Mouse (Mus musculus) lung, embryonic 16.5 days (tissue): ENCODE data around the gene Col5a2. TPM values are rescaled to one million over a fixed set of nuclear protein-coding genes. Genes with fewer than 3 reads are reported as not detected.
A peak's percentile ranks its signal among the peaks of the same experiment; 100 is the strongest.

Experiments
- ATAC-seq: fragments of 200-750 bp; cut with Nextera tagmentation; 2 replicates; pipeline ENCODE4 v1.8.0; 2017; ENCODE audit warnings: low read depth, mild to moderate bottlenecking, moderate library complexity
- H3K27ac ChIP-seq: fragments of 300-500 bp; sonication (generic); 2 replicates; pipeline ENCODE4 v1.5.1; 2014; ENCODE audit warnings: mild to moderate bottlenecking, control low read depth, low read length
- H3K27me3 ChIP-seq: fragments of 300-500 bp; sonication (generic); 2 replicates; pipeline ENCODE4 v1.6.1; 2014; ENCODE audit warnings: low read depth, low read length, mixed read lengths; ENCODE audit not compliant: control insufficient read depth, insufficient read depth
- H3K36me3 ChIP-seq: fragments of 300-500 bp; sonication (generic); 2 replicates; pipeline ENCODE4 v1.6.1; 2014; ENCODE audit warnings: low read length; ENCODE audit not compliant: control insufficient read depth, insufficient read depth
- H3K4me1 ChIP-seq: fragments of 300-500 bp; sonication (generic); replicated peaks from 2 replicates; pipeline ENCODE4 v1.6.1; 2014; ENCODE audit warnings: low read length, mixed read lengths; ENCODE audit not compliant: control insufficient read depth, insufficient read depth
- H3K4me2 ChIP-seq: fragments of 300-500 bp; sonication (generic); 2 replicates; pipeline ENCODE4 v1.6.1; 2014; ENCODE audit warnings: low read depth, low read length, control low read depth
- H3K4me3 ChIP-seq: fragments of 300-500 bp; sonication (generic); 2 replicates; pipeline ENCODE4 v1.5.1; 2014; ENCODE audit warnings: mild to moderate bottlenecking, low read length, control low read depth
- H3K9ac ChIP-seq: fragments of 300-500 bp; sonication (generic); 2 replicates; pipeline ENCODE4 v1.6.1; 2014; ENCODE audit warnings: low read length, control low read depth
- H3K9me3 ChIP-seq: fragments of 300-500 bp; sonication (generic); 2 replicates; pipeline ENCODE4 v1.6.1; 2016; ENCODE audit warnings: low read length; ENCODE audit not compliant: control insufficient read depth
- WGBS: fragments of 180-500 bp; shearing (Covaris S2); extraction: QIAGEN DNeasy Blood & Tissue Kit; methylation state at CpG from one replicate; pipeline ENCODE4 v1.1.7; 2014; 5-methylcytosine and 5-hydroxymethylcytosine counted together
- polyA plus RNA-seq: library from polyadenylated mRNA; unstranded; fragments of >200 nt; fragmentation: Nextera tagmentation; extraction: Ambion mirVana; gene quantifications from 2 replicates; pipeline ENCODE4 v1.2.1, GENCODE M21; 2015

Col5a2 gene
- polyA plus RNA-seq, 1 experiment from 2014 or later, result 83.7 TPM

DNA sequence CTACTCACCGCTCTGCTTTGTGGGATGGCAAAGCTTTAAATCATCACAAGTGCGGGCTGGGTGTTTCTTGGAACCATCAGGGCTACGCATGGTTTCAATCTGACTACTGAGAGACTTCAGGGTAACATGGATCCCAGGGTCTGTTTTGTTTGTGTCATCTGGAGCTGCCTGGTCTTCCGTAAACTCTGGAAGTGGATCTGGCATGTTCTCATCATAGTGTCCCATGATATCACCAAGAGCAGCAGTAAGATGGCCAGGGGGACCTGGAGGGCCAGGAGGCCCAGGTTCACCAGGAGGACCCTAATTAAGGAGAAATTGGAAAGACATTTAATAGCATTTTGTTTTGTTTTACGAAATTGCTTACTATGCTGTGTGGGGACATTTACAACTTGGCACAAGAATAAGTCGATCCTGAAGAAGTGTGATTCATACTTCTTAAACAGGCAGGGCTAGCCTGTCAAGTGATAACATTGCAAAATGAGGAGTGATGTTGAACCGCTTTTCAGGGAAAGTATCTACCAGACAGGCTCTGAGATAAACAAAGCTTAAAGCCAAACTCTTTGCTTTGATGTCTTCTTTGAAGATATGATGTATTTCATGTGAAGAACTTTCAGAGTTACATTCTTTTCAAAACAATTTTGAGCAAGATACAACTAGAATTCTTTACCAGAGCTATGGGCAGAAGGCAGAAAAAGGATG, 122.9 kb downstream of the Col5a2 start:
- Histone ChIP-seq H3K27me3 (no peaks in the 10 kb centered on the region), H3K9ac (no peak overlapping the region), H3K36me3 (peaks cover 3% of the 10 kb centered on the region; the same call in 1 of the 2 replicates), H3K4me3 (no peak overlapping the region), H3K4me1 (peaks cover 3% of the 10 kb centered on the region; the same call in 1 of the 2 replicates), H3K27ac (peak overlapping the region; percentile 80), H3K4me2 (no peak overlapping the region), H3K9me3 (no peaks in the 10 kb centered on the region)
- peak; percentile 97 for ATAC-seq
- 42% methylated on average over 7 of the region's 7 CpGs for WGBS

DNA sequence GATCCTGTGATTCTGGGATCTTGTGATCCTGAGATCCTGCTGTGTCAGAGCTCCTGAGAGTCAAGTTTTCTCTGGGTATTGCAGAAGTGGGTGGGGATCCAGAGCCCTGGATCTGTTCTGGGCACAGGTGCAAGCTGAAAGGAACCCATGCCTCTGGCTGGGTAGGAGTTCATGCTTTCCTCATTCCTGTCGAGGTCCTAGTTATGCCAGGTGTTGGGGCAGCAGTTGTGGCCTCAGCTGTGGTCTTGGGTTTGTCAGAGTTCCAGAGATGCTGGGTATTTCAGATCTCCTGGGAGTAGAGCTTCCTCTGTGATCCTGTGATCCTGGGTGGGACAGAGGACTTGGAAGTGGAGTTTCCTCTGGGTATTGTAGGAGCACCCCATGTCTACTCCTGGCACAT, 137.7 kb downstream of the Col5a2 start:
- no peak overlapping the region for H3K27ac ChIP-seq
- H3K4me1 ChIP-seq, result no peaks in the 10 kb centered on the region
- no peaks in the 10 kb centered on the region; the same call in 1 of the 2 replicates for H3K9me3 ChIP-seq
- 50% methylated on average over 1 of the region's 1 CpGs for WGBS
- H3K9ac ChIP-seq, result no peak overlapping the region
- no peaks in the 10 kb centered on the region for H3K27me3 ChIP-seq
- no peak overlapping the region for H3K4me2 ChIP-seq
- H3K4me3 ChIP-seq, result no peak overlapping the region
- H3K36me3 ChIP-seq, result peaks cover 5% of the 10 kb centered on the region
- ATAC-seq, result no peak

- no peaks in the 10 kb centered on the region for H3K9me3 ChIP-seq
- H3K27me3 ChIP-seq, result no peaks in the 10 kb centered on the region
- H3K4me2 ChIP-seq, result no peak overlapping the region
- no peak overlapping the region for H3K9ac ChIP-seq
- ATAC-seq, result no peak
- H3K36me3 ChIP-seq, result peaks cover 5% of the 10 kb centered on the region
- H3K4me1 ChIP-seq, result no peaks in the 10 kb centered on the region
- WGBS, result 92% methylated on average over 2 of the region's 2 CpGs
- H3K27ac ChIP-seq, result no peak overlapping the region
- no peak overlapping the region for H3K4me3 ChIP-seq
Measured at GRCm38 (mm10) chr1:45363274-45363673, 139.8 kb downstream of the Col5a2 start.

DNA sequence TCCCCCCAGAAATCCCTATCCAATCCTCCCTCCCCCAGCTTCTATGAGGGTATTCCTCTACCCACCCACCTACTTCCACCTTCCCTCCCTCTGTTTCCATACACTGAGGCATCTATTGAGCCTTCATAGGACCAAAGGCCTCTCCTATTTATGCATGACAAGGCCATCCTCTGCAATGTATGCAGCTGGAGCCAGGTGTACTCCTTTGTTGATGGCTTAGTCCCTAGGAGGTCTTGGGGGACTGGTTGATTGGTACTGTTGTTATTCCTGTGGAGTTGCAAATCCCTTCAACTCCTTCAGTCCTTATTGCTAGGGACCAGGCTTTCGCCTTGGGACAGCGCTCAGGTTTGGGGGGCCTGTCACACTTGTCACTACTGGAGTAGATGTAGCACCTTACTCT, 143.4 kb downstream of the Col5a2 start:
- ATAC-seq, result no peak
- Histone ChIP-seq H3K9me3 (no peaks in the 10 kb centered on the region), H3K27ac (no peak overlapping the region), H3K4me2 (no peak overlapping the region), H3K9ac (no peak overlapping the region), H3K4me3 (no peak overlapping the region), H3K27me3 (no peaks in the 10 kb centered on the region), H3K4me1 (no peaks in the 10 kb centered on the region), H3K36me3 (no peaks in the 10 kb centered on the region)
- WGBS, result 88% methylated on average over 2 of the region's 2 CpGs

GRCm38 (mm10) chr1:45359147-45359546, 143.9 kb downstream of the Col5a2 start:
- no peaks in the 10 kb centered on the region for H3K36me3 ChIP-seq
- no peak overlapping the region for H3K4me2 ChIP-seq
- no peaks in the 10 kb centered on the region for H3K27me3 ChIP-seq
- no peak overlapping the region for H3K4me3 ChIP-seq
- ATAC-seq, result no peak
- H3K27ac ChIP-seq, result no peak overlapping the region
- no peaks in the 10 kb centered on the region for H3K4me1 ChIP-seq
- 41% methylated on average over 2 of the region's 2 CpGs for WGBS
- no peak overlapping the region for H3K9ac ChIP-seq
- no peaks in the 10 kb centered on the region for H3K9me3 ChIP-seq

DNA sequence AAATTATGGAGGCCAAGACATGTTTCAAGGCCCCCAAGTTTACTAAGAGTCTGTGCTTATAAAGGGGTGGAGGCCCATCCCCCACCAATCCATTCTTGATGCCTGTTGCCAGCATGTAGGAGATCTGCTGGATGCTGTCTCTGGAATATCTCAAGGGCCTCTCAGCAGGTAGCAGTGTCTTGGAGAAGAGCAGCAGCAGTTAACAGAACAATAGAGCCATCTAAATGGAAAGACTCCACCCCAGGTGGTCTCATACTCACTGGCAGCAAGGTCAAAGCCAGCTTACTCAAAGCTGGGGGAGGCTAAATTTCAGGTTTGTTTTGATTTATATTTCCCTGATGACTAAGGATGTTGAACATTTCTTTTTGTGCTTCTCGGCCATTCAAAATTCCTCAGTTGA, 145.1 kb downstream of the Col5a2 start:
- no peak overlapping the region for H3K4me3 ChIP-seq
- ATAC-seq, result no peak
- no peaks in the 10 kb centered on the region for H3K27me3 ChIP-seq
- H3K4me1 ChIP-seq, result no peaks in the 10 kb centered on the region
- no peaks in the 10 kb centered on the region for H3K9me3 ChIP-seq
- 73% methylated on average over 1 of the region's 1 CpGs for WGBS
- no peak overlapping the region for H3K27ac ChIP-seq
- no peak overlapping the region for H3K4me2 ChIP-seq
- no peaks in the 10 kb centered on the region for H3K36me3 ChIP-seq
- no peak overlapping the region for H3K9ac ChIP-seq

DNA sequence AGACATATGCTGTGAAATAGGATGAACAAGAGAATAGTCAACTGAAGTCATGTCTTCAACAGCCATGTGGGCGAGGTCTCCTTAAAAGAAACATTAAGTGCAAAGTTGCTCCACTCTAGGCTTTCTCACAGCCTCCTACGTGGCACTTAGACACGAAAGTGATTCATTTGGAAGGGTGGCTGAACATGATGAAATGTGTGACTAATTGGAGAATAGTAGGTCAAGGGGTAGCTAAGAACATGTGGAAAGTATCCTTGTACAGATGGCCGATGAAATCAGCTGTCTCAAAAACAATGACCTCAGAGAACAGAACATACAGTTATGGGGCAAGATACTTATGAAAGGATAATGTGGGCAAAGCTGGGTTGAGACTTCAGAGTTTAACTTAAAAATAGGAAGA, 147.1 kb downstream of the Col5a2 start:
- Histone ChIP-seq H3K27ac (no peak overlapping the region), H3K9ac (no peak overlapping the region), H3K36me3 (no peaks in the 10 kb centered on the region), H3K4me2 (no peak overlapping the region), H3K27me3 (no peaks in the 10 kb centered on the region), H3K9me3 (no peaks in the 10 kb centered on the region), H3K4me1 (no peaks in the 10 kb centered on the region), H3K4me3 (no peak overlapping the region)
- 50% methylated on average over 4 of the region's 4 CpGs for WGBS
- ATAC-seq, result peak; percentile 64; the same call in 1 of the 2 replicates

DNA sequence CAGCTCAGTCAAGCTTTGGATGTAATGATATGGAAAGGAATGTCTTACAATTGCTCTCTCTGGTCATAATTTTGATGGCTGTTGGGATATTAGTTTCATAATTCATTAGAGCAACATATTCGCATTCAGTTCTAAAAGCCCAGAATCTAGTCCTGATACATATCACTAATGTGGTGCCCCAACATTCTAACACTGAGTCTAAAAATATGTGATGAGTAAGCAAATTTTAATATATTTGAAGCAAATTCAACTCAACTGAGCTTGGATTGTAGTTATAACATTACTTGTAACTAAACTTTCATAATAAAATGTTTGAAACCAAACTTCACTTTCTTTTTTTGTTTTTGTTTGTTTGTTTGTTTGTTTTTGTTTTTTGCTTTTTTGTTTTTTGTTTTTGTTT, 173.9 kb downstream of the Col5a2 start:
- WGBS, result 91% methylated on average over 1 of the region's 1 CpGs
- Histone ChIP-seq H3K36me3 (peaks cover 10% of the 10 kb centered on the region), H3K4me1 (no peaks in the 10 kb centered on the region), H3K4me2 (no peak overlapping the region), H3K27ac (no peak overlapping the region), H3K9me3 (no peaks in the 10 kb centered on the region), H3K9ac (no peak overlapping the region), H3K27me3 (no peaks in the 10 kb centered on the region), H3K4me3 (no peak overlapping the region)
- no peak for ATAC-seq
